Mouse (Mus musculus) bone marrow, adult 2 months (tissue): ENCODE results near the gene Rps21. TPM values are rescaled to one million over a fixed set of nuclear protein-coding genes. Genes with fewer than 3 reads are reported as not detected.
"Not testable (repeated sequence)": the region's sequence is repeated elsewhere in the genome, so short reads cannot be mapped to it uniquely, and the experiment has no call there.

Source experiments
- H3K27ac ChIP-seq: fragments of 200-500 bp; 2 replicates; pipeline ENCODE4 v1.5.1; 2012; ENCODE audit warnings: low read depth, mild to moderate bottlenecking, control low read depth, inconsistent platforms, low read length; ENCODE audit not compliant: control insufficient read depth, poor library complexity, insufficient read depth
- H3K4me1 ChIP-seq: fragments of 200-500 bp; 2 replicates; pipeline ENCODE4 v1.6.1; 2011; ENCODE audit warnings: low read length; ENCODE audit not compliant: control insufficient read depth, insufficient read depth
- H3K4me3 ChIP-seq: fragments of 200-500 bp; replicated peaks from 2 replicates; pipeline ENCODE3; 2011; ENCODE audit warnings: mild to moderate bottlenecking, low read depth, low read length, control low read depth; ENCODE audit not compliant: control insufficient read depth
- CTCF ChIP-seq: fragments of 200-500 bp; IDR thresholded peaks from 2 replicates; pipeline ENCODE4 v1.5.1; 2011; ENCODE audit warnings: low read length, control low read depth; ENCODE audit not compliant: control insufficient read depth, insufficient read depth
- POLR2A ChIP-seq: fragments of 200-500 bp; IDR thresholded peaks from 2 replicates; pipeline ENCODE4 v1.6.1; 2011; ENCODE audit warnings: low read depth, mild to moderate bottlenecking, control low read depth, low read length, borderline replicate concordance; ENCODE audit not compliant: control insufficient read depth
- WGBS: fragments of 180-500 bp; shearing (Covaris S2); methylation state at CpG from one replicate; pipeline ENCODE4 v1.1.7; 2018; 5-methylcytosine and 5-hydroxymethylcytosine counted together
- polyA plus RNA-seq: library from polyadenylated mRNA; stranded (reverse); fragments of >200 nt; gene quantifications from 2 replicates; pipeline ENCODE4 v1.2.4, GENCODE M21; 2011; ENCODE audit warnings: low replicate concordance; ENCODE audit not compliant: missing spikeins, insufficient read depth, insufficient read length

Gene Rps21
- polyA plus RNA-seq, 1 experiment, result 1,728 TPM

- no peak for TF ChIP-seq POLR2A
- TF ChIP-seq CTCF, result no peak
- WGBS, result 84% methylated on average over 9 of the region's 9 CpGs
- H3K27ac ChIP-seq, result no peak overlapping the region
- no peak overlapping the region for H3K4me3 ChIP-seq
- H3K4me1 ChIP-seq, result no peaks in the 10 kb centered on the region; the same call in 1 of the 2 replicates
Observed at GRCm38 (mm10) chr2:180248947-180249660, 8.1 kb upstream of the Rps21 start.

GRCm38 (mm10) chr2:180250930-180251611 is 6.1 kb upstream of the Rps21 start:
- Histone ChIP-seq H3K4me3 (no peak overlapping the region), H3K27ac (no peak overlapping the region), H3K4me1 (no peaks in the 10 kb centered on the region; the same call in 1 of the 2 replicates)
- 24% methylated on average over 11 of the region's 11 CpGs for WGBS
- no peak for TF ChIP-seq POLR2A
- TF ChIP-seq CTCF, result peak; percentile 92

GRCm38 (mm10) chr2:180251838-180252237 is 5.3 kb upstream of the Rps21 start:
- peaks cover 3% of the 10 kb centered on the region; the same call in 1 of the 2 replicates for H3K4me1 ChIP-seq
- 72% methylated on average over 3 of the region's 3 CpGs for WGBS
- no peak overlapping the region for H3K4me3 ChIP-seq
- TF ChIP-seq POLR2A (no peak), CTCF (no peak)
- H3K27ac ChIP-seq, result no peak overlapping the region

GRCm38 (mm10) chr2:180254436-180255209 is 2.6 kb upstream of the Rps21 start:
- TF ChIP-seq POLR2A (no peak), CTCF (no peak)
- H3K27ac ChIP-seq, result no peak overlapping the region
- H3K4me1 ChIP-seq, result peaks cover 4% of the 10 kb centered on the region; the same call in 1 of the 2 replicates
- 89% methylated on average over 5 of the region's 5 CpGs for WGBS
- H3K4me3 ChIP-seq, result no peak overlapping the region

- Histone ChIP-seq H3K27ac (no peak overlapping the region), H3K4me3 (no peak overlapping the region), H3K4me1 (peaks cover 4% of the 10 kb centered on the region; the same call in 1 of the 2 replicates)
- WGBS, result 52% methylated on average over 9 of the region's 9 CpGs
- no peak for TF ChIP-seq CTCF
- no peak for TF ChIP-seq POLR2A
Observed at GRCm38 (mm10) chr2:180255701-180256100, 1.5 kb upstream of the Rps21 start.

GRCm38 (mm10) chr2:180256296-180257000 is 729 bp upstream of the Rps21 start:
- TF ChIP-seq POLR2A (no peak), CTCF (no peak)
- peak overlapping the region; percentile 85 for H3K4me3 ChIP-seq
- peak overlapping the region; percentile 80 for H3K27ac ChIP-seq
- peaks cover 4% of the 10 kb centered on the region; the same call in 1 of the 2 replicates for H3K4me1 ChIP-seq
- 20% methylated on average over 26 of the region's 26 CpGs for WGBS

- WGBS, result 53% methylated on average over 11 of the region's 11 CpGs
- Histone ChIP-seq H3K4me1 (peaks cover 4% of the 10 kb centered on the region; the same call in 1 of the 2 replicates), H3K4me3 (peak overlapping the region; percentile 85), H3K27ac (no peak overlapping the region)
- TF ChIP-seq POLR2A (no peak), CTCF (no peak)
Observed at GRCm38 (mm10) chr2:180257963-180258865, 1.0 kb downstream of the Rps21 start.

- not testable (repeated sequence) for H3K4me3 ChIP-seq, H3K4me1 ChIP-seq, H3K27ac ChIP-seq
- 79% methylated on average over 10 of the region's 10 CpGs for WGBS
Observed at GRCm38 (mm10) chr2:180258951-180259484, 1.8 kb downstream of the Rps21 start.

- not testable (repeated sequence) for H3K27ac ChIP-seq, H3K4me3 ChIP-seq, H3K4me1 ChIP-seq
- WGBS, result 75% methylated on average over 17 of the region's 17 CpGs
Observed at GRCm38 (mm10) chr2:180259826-180260609, 2.8 kb downstream of the Rps21 start.
